Mouse (Mus musculus) granulocyte monocyte progenitor cell, adult 5-6 weeks (primary cell): ENCODE results near the gene Parp14. TPM values are rescaled to one million over a fixed set of nuclear protein-coding genes. Genes with fewer than 3 reads are reported as not detected.
"Not testable (repeated sequence)": the region's sequence is repeated elsewhere in the genome, so short reads cannot be mapped to it uniquely, and the experiment has no call there.

Experiments
- ATAC-seq: replicated peaks from 2 replicates; pipeline ENCODE4 v1.8.0; 2016; ENCODE audit warnings: mild to moderate bottlenecking, moderate TSS enrichment, inconsistent platforms; ENCODE audit not compliant: poor library complexity, severe bottlenecking
- total RNA-seq, 2 experiments: library from RNA; stranded (forward) in 1 of 2; stranded (reverse) in 1 of 2; fragments of 200-712, 200-1000 nt in 1 of 2; fragments of >200 nt in 1 of 2; fragmentation: Nextera tagmentation in 1 of 2; gene quantifications; 2 replicates each; pipeline ENCODE4 v1.2.3; 2014 to 2017

Gene Parp14
- 10.7 and 16.7 TPM in 2 replicates for total RNA-seq (2014; fragmentation: Nextera tagmentation)
- total RNA-seq (2017), result 11.6 and 11.7 TPM in 2 replicates

GRCm38 (mm10) chr16:35871048-35871851 lies at the start of gene Parp14:
Parp14 (minus strand) TSS chr16:35871544.
- ATAC-seq, result peak; percentile 53

DNA sequence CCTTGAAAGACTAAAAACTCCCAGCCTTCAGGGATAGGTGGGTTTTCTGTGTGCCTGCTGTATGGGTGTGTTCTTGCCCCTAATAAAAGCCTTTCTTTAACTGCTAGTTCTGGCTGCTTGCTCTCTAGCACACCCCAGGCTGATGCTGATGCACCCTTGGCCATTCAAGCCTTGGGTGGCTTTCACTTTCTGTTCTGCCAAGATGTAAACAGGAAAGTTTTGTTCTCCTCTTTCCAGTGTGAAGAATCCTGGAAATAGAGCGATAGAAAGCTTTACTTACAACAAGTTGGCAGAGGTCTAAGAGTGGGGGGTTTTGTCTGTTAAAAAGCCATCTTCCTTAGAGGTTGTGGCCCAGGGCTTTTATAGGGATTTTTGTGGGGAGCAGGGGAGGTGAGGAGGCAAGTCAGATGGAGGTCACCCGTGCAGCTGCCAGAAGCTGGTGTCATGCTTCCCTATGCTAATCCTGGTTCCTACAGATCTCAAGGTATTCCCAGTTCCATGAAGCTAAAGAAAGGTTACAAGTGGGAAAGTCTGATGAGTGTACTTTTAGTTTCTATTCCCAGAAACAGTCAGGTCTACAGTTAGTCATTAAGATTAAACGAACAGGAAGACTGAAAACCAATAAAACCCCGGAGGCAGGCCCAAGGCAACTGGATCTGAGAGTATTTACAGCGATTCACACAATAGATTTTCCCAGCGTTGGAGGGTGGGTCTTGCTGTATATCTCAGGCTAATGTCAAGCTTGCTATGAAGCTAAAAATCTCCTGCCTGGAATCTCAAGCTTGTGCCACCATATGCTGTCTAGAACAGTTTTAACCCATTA lies 47.6 kb upstream of the Parp14 start:
- peak; percentile 61 for ATAC-seq

DNA sequence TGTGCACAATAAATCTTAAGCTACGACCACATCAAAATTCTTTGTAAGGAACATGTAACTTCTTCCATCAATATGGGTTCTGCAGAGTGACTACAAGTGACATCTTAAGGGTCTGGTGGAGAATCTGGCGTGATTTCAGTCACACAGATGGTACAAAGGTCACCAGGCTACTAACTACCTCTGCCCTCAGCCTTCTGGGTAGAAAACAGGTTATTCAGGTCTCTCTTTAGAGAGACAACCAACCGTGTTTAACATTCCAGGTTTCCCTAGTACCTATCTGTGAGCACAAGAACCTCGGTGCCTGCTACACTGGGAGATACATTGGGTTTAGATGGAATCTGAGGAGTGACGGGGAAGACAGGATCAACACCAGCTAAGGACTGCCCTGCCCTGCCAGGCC lies 43.0 kb upstream of the Parp14 start:
- no peak for ATAC-seq

DNA sequence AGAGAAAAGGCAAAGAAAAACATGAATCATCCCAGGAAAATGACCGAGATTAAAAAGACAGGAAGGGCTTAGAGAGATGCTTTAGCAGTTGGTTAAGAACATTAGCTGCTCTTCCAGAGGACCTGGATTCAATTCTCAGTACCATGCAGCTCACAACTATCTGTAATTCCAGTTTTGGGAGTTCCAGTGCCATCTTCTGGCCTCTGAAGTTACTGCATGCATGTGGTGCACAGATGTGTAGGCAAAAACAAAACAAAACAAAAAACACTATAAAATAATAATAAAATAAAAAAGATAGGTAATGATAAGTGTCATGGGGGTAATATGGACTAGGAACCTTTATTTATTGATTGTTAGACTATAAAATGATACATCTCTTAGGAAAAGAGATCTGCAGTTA lies 42.2 kb upstream of the Parp14 start:
- ATAC-seq, result peak; percentile 58; the same call in 1 of the 2 replicates

DNA sequence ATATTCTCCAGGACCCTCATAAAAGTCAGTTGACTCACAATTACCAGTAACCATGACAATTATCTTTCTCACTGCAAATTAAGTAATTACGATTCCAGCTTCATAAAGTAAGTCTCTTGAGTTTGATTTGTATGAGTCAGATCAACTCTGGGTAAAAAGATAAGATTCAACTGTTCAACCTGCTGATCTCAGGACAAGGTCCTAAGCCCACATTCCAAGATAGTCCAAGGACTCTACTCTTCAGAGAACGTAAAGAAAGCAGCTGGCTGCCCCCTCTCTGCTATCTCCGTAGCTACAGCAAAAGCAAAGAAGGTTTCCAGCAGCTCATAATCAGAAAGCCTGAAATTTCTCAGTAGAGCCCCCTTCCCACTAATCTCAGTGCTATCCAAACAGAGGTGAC lies 40.1 kb upstream of the Parp14 start:
- ATAC-seq, result no peak

DNA sequence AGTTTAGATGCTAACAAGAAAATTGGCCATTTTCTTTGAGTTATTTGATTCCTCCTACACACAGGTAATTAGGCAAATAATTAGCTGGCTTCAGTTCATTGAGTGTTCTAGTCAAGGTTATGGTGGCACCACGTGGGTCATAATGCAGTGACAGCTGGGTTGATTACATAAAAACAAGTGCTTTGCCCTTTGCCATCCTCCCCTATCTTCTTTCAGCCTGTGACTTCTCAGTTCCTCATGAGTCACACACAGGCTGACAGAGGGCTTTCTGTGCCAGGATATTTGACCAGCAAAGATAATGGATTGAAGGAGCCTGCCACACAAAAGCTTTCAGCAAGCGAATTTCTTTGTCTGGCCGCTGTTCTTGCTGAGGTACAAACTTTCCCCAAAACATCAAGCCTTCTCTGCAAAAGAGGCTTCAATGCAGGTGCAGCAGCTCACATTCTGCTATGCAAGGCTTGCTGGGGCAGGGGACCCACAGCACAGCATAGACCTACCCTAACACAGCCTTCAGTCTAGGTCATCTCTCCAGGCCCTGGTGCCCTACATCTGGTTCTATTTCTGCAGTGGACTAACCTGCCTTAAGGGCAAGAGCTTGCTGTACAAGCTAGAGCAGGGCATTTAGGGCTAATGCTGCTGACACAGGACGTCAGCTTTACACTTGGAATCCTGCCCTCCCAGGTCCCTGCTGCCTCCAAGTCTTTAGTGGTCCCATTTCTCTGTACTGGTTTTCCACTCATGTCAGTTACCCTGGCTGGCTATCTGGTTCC lies 36.3 kb upstream of the Parp14 start:
- 0 out of 2 replicates have a peak, but pooled peaks have one; percentile 18 for ATAC-seq

- ATAC-seq, result no peak
Observed at GRCm38 (mm10) chr16:35906887-35907286, 35.5 kb upstream of the Parp14 start.

DNA sequence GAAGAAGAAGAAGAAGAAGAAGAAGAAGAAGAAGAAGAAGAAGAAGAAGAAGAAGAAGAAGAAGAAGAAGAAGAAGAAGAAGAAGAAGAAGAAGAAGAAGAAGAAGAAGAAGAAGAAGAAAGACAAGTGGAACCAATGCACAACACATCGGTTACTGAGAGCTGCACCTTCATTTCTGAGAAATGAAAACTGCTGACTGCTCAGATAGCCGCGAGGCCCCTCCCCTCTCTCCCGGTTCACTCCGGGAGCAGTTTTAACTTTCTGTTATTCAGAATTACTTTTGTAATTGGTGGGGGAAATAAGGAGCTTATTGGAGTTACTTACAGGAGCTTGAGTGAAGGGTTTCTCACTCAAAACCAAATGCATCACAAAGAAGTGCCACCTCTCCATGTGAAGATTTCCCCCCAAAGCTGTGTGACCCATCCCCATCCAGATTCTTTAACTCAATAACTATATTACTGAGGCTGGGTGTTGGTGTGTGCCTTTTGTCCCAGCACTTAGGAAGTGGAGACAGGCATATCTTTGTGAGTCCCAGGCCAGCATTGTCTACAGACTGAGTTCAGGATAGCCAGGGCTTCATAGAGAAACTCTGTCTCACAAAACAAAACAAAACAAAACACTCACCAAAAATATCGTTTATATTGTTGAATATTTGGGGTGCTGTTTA lies 34.6 kb upstream of the Parp14 start:
- ATAC-seq, result no peak

DNA sequence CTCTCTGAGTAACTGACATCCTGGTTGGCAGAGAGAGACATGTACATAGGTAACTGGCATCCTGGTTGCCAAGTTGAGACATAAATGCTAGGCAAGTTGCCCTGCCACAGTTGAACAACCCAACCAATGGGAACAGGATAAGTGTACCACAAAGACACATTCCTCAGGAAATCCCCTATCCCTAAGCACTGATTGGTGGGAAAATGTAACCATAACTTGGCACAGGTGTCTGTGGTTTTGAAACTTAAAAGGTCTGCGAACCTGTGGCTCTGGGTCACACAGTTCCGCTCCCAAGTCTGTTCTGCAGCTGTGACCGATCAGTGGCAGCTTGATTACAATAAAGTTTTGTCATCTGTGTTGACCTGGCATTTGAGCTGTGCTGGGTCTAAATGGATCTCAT lies 34.0 kb upstream of the Parp14 start:
- no peak for ATAC-seq

- ATAC-seq, result peak; percentile 65
Observed at GRCm38 (mm10) chr16:35904121-35904736, 32.9 kb upstream of the Parp14 start.

GRCm38 (mm10) chr16:35903014-35903640 lies 31.8 kb upstream of the Parp14 start:
- ATAC-seq, result peak; percentile 67

- no peak for ATAC-seq
Observed at GRCm38 (mm10) chr16:35900541-35900940, 29.2 kb upstream of the Parp14 start.

- 0 out of 2 replicates have a peak, but pooled peaks have one; percentile 12 for ATAC-seq
Observed at GRCm38 (mm10) chr16:35894997-35895396, 23.7 kb upstream of the Parp14 start.

DNA sequence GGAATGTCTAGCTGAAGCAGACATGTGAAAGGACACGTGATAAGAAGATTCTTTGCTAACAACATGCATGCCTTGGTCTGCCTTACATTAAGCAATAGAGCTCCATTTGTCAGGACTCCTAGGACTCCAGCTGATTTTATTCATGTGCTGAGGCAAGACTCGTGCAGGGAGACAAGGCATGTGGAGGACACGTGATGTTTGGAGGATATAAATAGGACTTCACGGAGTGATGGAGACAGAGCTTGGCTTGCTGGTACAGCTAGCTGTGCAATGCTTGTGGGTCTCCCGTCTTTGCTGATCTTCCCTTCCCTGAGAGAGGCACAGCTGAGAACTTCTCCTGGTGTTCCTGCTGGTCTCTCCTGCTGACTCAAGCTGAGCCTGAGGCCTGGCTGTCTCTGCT lies 20.3 kb upstream of the Parp14 start:
- ATAC-seq, result not testable (repeated sequence)

GRCm38 (mm10) chr16:35890645-35891044 lies 19.3 kb upstream of the Parp14 start:
- no peak for ATAC-seq

GRCm38 (mm10) chr16:35888910-35889309 lies 17.6 kb upstream of the Parp14 start:
- ATAC-seq, result no peak

- ATAC-seq, result peak; percentile 100
Observed at GRCm38 (mm10) chr16:35888174-35888573, 16.8 kb upstream of the Parp14 start.

DNA sequence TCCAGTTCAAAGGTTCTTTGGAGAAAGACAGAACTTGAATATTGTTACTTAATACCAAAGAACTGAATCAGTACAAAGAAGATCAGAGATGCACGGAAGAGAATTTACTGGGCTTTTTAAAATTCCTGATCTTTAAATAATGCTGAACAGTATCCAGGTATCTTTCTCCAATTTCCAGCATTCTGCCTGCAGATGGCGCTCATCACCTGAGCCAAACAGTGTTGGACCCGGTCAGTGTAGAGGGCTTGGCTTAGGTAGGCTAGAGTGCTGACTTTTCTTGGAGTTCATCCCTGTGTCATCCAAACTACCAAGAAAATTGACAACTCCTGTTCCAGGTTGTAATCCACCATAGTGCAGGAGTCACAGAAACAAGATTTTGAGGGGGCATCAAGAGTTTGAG lies 3.1 kb upstream of the Parp14 start:
- ATAC-seq, result peak; percentile 63

DNA sequence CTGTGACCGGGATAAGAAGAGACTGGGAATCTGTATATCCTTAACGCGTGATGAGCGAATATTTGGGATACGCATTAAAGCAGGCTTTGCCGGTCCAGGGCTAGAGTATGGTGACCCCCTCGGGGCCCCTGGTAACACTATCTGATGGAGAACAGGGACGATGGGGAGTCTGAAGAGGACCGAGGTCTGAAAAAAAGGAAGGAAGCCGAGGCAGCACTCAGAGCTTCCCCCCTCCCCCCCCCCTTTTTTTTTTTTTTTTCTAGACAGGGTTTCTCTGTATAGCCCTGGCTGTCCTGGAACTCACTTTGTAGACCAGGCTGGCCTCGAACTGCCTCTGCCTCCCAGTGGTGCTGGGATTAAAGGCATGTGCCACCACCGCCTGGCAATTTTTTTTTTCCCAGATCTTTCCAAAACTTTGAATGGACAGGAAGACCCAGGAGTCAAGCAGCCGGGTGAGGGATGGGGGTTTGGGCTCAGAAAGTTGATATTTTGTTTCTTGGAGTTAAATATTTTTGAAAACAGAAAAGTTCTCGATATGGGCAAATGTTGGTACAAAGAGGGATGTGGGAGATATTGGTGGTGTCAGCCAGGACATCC lies 1.2 kb upstream of the Parp14 start:
- 0 out of 2 replicates have a peak, but pooled peaks have one; percentile 23 for ATAC-seq
